Mouse (Mus musculus) lung, embryonic 14.5 days (tissue): ENCODE measurements around the gene Acss3. TPM values are rescaled to one million over a fixed set of nuclear protein-coding genes. Genes with fewer than 3 reads are reported as not detected.

Experiments used
- ATAC-seq: fragments of 200-750 bp; cut with Nextera tagmentation; 2 replicates; pipeline ENCODE4 v1.8.0; 2017; ENCODE audit warnings: mild to moderate bottlenecking, moderate TSS enrichment, moderate library complexity; ENCODE audit not compliant: insufficient read depth
- DNase-seq: peaks from one replicate; pipeline ENCODE4 v3.0.0-alpha.2; 2015
- H3K27ac ChIP-seq: fragments of 300-500 bp; sonication (generic); 2 replicates; pipeline ENCODE4 v1.5.1; 2014; ENCODE audit warnings: low read depth, mild to moderate bottlenecking, moderate library complexity
- H3K27me3 ChIP-seq: fragments of 300-500 bp; sonication (generic); 2 replicates; pipeline ENCODE4 v1.6.1; 2014; ENCODE audit warnings: low read length, control low read depth; ENCODE audit not compliant: insufficient read depth
- H3K36me3 ChIP-seq: fragments of 300-500 bp; sonication (generic); 2 replicates; pipeline ENCODE4 v1.6.1; 2014; ENCODE audit warnings: control low read depth; ENCODE audit not compliant: insufficient read depth
- H3K4me1 ChIP-seq: fragments of 300-500 bp; sonication (generic); 2 replicates; pipeline ENCODE4 v1.6.1; 2014; ENCODE audit warnings: antibody characterized with exemption, control low read depth; ENCODE audit not compliant: insufficient read depth
- H3K4me2 ChIP-seq: fragments of 300-500 bp; sonication (generic); 2 replicates; pipeline ENCODE4 v1.6.1; 2014; ENCODE audit warnings: mild to moderate bottlenecking
- H3K4me3 ChIP-seq: fragments of 300-500 bp; sonication (generic); 2 replicates; pipeline ENCODE4 v1.5.1; 2014; ENCODE audit warnings: low read depth, low read length
- H3K9ac ChIP-seq: fragments of 300-500 bp; sonication (generic); 2 replicates; pipeline ENCODE4 v1.6.1; 2014
- H3K9me3 ChIP-seq: fragments of 300-500 bp; sonication (generic); 2 replicates; pipeline ENCODE4 v1.6.1; 2016; ENCODE audit warnings: low read depth, low read length, control low read depth
- CTCF ChIP-seq: IDR thresholded peaks from 2 replicates; pipeline ENCODE4 v1.5.1; 2016; ENCODE audit warnings: antibody characterized with exemption, low read depth
- WGBS: fragments of 180-500 bp; shearing (Covaris S2); extraction: QIAGEN DNeasy Blood & Tissue Kit; methylation state at CpG from one replicate; pipeline ENCODE4 v1.1.7; 2014; 5-methylcytosine and 5-hydroxymethylcytosine counted together
- polyA plus RNA-seq: library from polyadenylated mRNA; unstranded; fragments of >200 nt; fragmentation: Nextera tagmentation; extraction: Ambion mirVana; gene quantifications from 2 replicates; pipeline ENCODE4 v1.2.1, GENCODE M21; 2014

Acss3 gene
- polyA plus RNA-seq, 1 experiment from 2014 or later = 14.0 TPM

DNA sequence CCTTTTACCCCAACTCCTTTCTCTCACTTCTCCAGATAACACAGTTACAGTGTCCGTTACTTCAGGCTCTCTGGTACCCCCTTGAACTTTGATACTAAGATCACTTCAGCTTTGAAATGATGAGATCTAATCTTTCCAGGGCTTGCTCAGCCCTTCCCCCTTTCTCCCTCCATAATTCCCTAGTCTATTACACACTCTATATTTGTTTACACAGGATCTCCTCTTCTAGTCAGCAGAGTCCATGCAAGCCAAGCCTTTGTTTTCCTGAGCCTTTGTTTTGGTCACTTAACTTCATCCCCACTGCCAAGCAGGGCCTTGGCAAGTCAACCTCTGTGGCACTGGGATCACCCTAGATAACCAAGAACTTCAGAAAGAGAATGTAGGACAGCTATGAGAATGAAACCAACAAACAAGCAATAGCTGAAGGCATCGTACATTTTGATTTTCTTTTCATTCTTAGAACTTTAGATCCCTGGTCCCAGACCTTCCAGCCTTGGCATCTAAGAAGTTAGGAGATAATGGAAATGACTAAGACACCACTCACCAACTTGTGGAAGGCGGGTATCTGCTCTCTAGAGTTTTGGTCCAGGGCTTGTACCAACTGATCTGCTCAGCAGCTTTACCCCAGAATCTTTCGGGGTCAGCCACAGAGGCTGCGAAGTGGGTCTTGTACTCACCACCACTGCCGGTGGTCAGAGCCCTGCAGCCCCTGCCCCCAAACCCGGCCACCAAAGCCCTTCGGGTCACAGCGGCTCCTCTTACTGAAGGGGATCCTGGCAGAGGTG, 532 bp downstream of the Acss3 start:
- Histone ChIP-seq H3K36me3 (no peaks in the 10 kb centered on the region), H3K9ac (peak overlapping the region; percentile 68), H3K4me1 (no peaks in the 10 kb centered on the region), H3K4me3 (peak overlapping the region; percentile 55), H3K4me2 (peak overlapping the region; percentile 73), H3K9me3 (no peaks in the 10 kb centered on the region), H3K27me3 (no peaks in the 10 kb centered on the region), H3K27ac (peak overlapping the region; percentile 63; the same call in 1 of the 2 replicates)
- DNase-seq (peak; percentile 22), ATAC-seq (peak; percentile 59)
- no peak for TF ChIP-seq CTCF
- WGBS = 8% methylated on average over 9 of the region's 9 CpGs

DNA sequence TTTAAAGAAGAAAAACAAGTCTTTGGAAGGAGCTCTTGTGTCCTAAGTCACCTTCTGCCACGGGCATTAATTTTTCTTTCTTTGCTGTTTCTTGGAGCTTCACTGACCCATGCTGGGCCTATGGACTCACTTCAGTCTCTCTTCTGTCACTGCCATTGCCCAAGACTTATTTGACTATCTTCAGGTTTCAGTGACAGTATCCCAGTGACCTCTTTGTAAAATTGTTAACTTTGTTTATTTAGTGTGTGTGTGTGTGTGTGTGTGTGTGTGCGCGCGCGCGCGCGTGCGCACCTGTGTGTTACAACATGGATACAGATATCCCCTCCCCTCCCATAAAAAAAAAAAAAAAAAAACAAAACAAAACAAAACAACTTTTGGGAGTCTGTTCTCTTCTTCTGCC, 2.2 kb downstream of the Acss3 start:
- H3K27me3 ChIP-seq = no peaks in the 10 kb centered on the region
- DNase-seq (no peak), ATAC-seq (no peak)
- H3K27ac ChIP-seq = no peak overlapping the region
- no peaks in the 10 kb centered on the region for H3K36me3 ChIP-seq
- H3K9ac ChIP-seq = no peak overlapping the region
- H3K4me1 ChIP-seq = no peaks in the 10 kb centered on the region; the same call in 1 of the 2 replicates
- TF ChIP-seq CTCF = no peak
- H3K9me3 ChIP-seq = no peaks in the 10 kb centered on the region
- WGBS = 91% methylated on average over 9 of the region's 9 CpGs
- H3K4me3 ChIP-seq = no peak overlapping the region
- peak overlapping the region; percentile 73 for H3K4me2 ChIP-seq

DNA sequence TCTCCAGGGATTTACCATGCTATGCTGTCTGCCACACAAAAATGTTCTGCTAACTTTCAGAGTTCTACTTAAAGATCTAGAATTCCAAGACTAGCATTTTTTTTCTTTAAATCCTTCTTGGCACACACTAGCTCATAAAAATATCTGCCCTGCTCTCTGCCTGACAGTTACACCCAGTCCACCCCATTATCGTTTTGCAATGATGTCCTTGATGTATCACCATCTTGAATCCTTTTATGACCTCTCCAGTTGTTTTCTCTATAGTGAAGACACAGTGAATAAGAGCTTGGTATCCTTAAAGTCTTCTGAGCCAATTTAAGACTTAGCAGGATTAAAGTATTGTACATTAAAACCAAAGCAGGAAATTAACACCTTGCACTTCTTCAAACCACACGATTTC, 4.3 kb downstream of the Acss3 start:
- ATAC-seq (no peak), DNase-seq (no peak)
- no peak overlapping the region for H3K9ac ChIP-seq
- H3K27me3 ChIP-seq = no peaks in the 10 kb centered on the region
- 62% methylated on average over 2 of the region's 2 CpGs for WGBS
- no peaks in the 10 kb centered on the region for H3K9me3 ChIP-seq
- no peak for TF ChIP-seq CTCF
- H3K27ac ChIP-seq = no peak overlapping the region
- no peak overlapping the region for H3K4me3 ChIP-seq
- no peaks in the 10 kb centered on the region for H3K36me3 ChIP-seq
- no peak overlapping the region for H3K4me2 ChIP-seq
- no peaks in the 10 kb centered on the region; the same call in 1 of the 2 replicates for H3K4me1 ChIP-seq

DNA sequence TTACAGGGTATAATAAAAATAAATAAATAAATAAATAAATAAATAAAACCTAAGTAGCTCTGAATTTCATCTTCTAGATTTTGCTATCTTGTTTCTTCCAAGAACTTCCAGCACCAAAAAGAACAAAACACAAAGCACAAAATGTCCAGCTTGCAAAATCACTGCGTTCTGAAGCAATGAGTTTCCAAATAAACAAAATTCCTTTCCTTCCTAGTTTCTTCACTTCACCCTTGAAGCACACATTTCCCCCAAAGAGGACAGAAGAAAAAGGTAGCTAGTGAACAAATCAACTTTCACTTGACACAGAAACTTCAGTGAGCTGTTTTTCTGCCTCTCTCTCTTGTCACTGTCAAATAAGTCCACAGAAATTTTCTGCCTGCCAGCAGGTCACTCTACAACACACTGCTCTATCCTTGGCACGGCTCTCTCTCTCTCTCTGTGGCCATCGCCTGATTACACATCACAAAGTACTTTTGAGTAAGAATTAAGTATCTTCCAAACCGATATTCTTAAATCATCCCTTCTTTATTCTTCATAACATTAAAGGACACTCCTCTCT, 6.7 kb downstream of the Acss3 start:
- H3K4me3 ChIP-seq = no peak overlapping the region
- H3K4me1 ChIP-seq = no peaks in the 10 kb centered on the region; the same call in 1 of the 2 replicates
- DNase-seq (peak; percentile 34), ATAC-seq (no peak)
- H3K9ac ChIP-seq = no peak overlapping the region
- H3K4me2 ChIP-seq = no peak overlapping the region
- H3K27ac ChIP-seq = 0 out of 2 replicates have a peak overlapping the region, but pooled peaks have one; percentile 38
- H3K9me3 ChIP-seq = no peaks in the 10 kb centered on the region
- no peaks in the 10 kb centered on the region for H3K36me3 ChIP-seq
- no peak for TF ChIP-seq CTCF
- no peaks in the 10 kb centered on the region for H3K27me3 ChIP-seq
- 38% methylated on average over 4 of the region's 4 CpGs for WGBS

DNA sequence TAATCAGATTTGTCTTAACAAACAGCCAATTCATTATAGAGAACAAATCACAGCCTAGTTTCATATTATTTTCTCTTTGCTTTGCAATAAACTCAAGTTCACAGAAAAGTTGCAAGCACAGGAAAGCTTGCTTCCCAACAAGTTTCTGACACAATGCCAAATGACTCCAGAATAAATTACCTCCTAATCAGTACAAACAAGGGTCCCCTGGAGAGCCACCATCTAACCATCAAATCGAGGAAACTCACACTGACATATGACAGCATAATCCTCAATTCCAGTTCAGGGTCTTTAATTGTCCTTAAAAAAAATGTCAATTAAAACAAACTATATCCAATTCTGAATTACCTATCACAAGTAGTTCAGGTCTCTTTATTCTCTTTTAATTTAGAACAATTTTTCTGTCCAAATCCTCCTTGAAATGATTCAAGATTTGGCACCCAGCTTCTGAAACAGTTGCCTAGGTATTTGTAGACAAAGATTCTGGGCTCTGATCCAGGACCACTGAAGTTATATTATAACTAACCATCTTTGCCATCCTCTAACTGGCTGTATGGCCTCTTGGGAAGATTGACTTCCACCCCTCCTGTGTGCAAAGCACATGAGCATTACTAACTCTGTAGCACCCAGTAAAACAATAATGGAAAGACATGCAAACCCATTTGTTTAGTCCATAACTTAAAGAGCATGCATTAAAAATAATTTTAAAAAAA, 7.4 kb downstream of the Acss3 start:
- DNase-seq = peak; percentile 47
- 10% methylated on average over 1 of the region's 1 CpGs for WGBS
- no peaks in the 10 kb centered on the region for H3K36me3 ChIP-seq
- H3K27ac ChIP-seq = no peak overlapping the region
- H3K4me2 ChIP-seq = no peak overlapping the region
- no peaks in the 10 kb centered on the region; the same call in 1 of the 2 replicates for H3K4me1 ChIP-seq
- no peak for TF ChIP-seq CTCF
- ATAC-seq = peak; percentile 44; the same call in 1 of the 2 replicates
- H3K27me3 ChIP-seq = no peaks in the 10 kb centered on the region
- no peak overlapping the region for H3K9ac ChIP-seq
- no peaks in the 10 kb centered on the region for H3K9me3 ChIP-seq
- H3K4me3 ChIP-seq = no peak overlapping the region

DNA sequence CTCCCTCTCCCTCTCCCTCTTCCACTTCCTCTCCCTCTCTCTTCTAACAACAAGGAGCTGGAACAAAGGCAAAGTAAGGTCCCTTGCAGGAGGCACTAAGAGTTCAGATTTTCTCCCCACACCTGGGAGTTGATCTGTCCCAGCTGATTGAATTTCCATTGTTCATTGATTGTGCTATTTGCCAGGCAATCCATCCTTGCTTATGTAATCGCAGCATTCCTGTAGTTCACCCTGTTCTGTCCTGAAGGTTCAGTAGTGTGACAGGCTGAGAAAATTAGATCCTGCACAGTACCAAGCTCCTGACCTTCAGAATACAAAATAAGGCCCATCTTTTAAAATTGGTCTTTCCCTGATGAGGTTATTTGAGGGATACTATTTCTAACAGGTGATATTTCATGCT, 8.3 kb downstream of the Acss3 start:
- H3K9ac ChIP-seq = no peak overlapping the region

DNA sequence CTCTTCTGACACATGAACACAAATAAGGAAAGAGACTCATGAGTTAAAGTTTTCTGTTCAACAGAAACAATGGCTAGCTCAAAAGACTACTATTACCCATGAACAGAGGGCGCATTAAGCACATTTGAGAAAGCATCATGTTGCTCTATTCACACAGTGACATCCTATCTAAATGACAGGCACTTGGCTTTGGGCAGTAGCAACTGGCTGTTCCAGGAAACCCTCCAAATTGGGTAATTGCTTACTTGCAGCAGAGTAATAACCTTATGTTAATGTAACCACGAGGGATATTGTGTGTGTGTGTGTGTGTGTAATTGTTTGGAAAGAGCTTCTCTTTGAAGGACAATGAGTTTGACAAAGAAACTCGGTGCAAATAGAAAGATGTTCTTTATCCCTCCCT, 29.0 kb downstream of the Acss3 start:
- DNase-seq (peak; percentile 2), ATAC-seq (no peak)
- Histone ChIP-seq H3K9me3 (no peaks in the 10 kb centered on the region), H3K36me3 (no peaks in the 10 kb centered on the region), H3K4me1 (no peaks in the 10 kb centered on the region), H3K27me3 (no peaks in the 10 kb centered on the region), H3K4me2 (no peak overlapping the region), H3K9ac (no peak overlapping the region), H3K27ac (no peak overlapping the region), H3K4me3 (no peak overlapping the region)
- TF ChIP-seq CTCF = no peak
- 72% methylated on average over 3 of the region's 3 CpGs for WGBS

More for the DNA sequence above, 8.3 kb downstream of the Acss3 start:
- no peaks in the 10 kb centered on the region for H3K27me3 ChIP-seq
- H3K9me3 ChIP-seq = no peaks in the 10 kb centered on the region
- no peaks in the 10 kb centered on the region; the same call in 1 of the 2 replicates for H3K4me1 ChIP-seq
- TF ChIP-seq CTCF = no peak
- no peak overlapping the region for H3K4me2 ChIP-seq
- no peaks in the 10 kb centered on the region for H3K36me3 ChIP-seq
- WGBS = 47% methylated on average over 1 of the region's 1 CpGs
- no peak overlapping the region for H3K27ac ChIP-seq
- DNase-seq (no peak), ATAC-seq (no peak)
- H3K4me3 ChIP-seq = no peak overlapping the region
